Mouse (Mus musculus) ES-E14 (cell line): Measurements from ENCODE around the gene Elfn1.
"Not testable (repeated sequence)": the region's sequence is repeated elsewhere in the genome, so short reads cannot be mapped to it uniquely, and the experiment has no call there.

ENCODE experiments used
- CHD2 ChIP-seq: IDR thresholded peaks from 2 replicates; pipeline ENCODE4 v1.6.1; 2014; ENCODE audit warnings: mild to moderate bottlenecking, low read depth, low read length, inconsistent platforms
- MAFK ChIP-seq: IDR thresholded peaks from 2 replicates; pipeline ENCODE4 v1.6.1; 2014; ENCODE audit warnings: mild to moderate bottlenecking, low read depth, low read length, inconsistent platforms; ENCODE audit not compliant: insufficient read depth
- ZC3H11A ChIP-seq: IDR thresholded peaks from 2 replicates; pipeline ENCODE4 v1.6.1; 2012; ENCODE audit warnings: low read depth, mild to moderate bottlenecking, inconsistent platforms, low read length, borderline replicate concordance

DNA sequence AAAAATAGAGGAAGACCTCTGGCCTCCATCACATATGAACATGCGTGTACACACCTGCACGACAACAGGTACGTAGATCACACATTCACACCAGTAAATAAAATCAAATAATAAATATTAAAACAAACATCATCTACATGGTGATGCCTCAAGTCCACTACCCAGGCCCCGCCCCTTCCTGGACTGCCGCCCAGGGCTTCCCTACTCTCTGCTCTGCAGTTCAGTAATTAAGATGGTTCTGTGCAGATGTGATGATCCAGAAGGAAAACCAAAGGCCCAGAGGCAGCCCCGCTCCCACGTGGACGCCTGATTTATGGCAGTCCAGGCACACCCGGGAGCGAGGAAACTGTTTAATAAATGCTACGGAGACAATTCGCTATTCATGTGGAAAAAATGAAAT lies 90.6 kb downstream of the Elfn1 start:
- not testable (repeated sequence) for TF ChIP-seq ZC3H11A, MAFK, CHD2
